Mouse (Mus musculus) heart, embryonic 13.5 days (tissue): ENCODE data around the gene Rubcnl. TPM values are rescaled to one million over a fixed set of nuclear protein-coding genes. Genes with fewer than 3 reads are reported as not detected.

ENCODE experiments used
- ATAC-seq: fragments of 200-750 bp; cut with Nextera tagmentation; 2 replicates; pipeline ENCODE4 v1.8.0; 2017; ENCODE audit warnings: moderate TSS enrichment; ENCODE audit not compliant: insufficient number of reproducible peaks, low FRiP score, low TSS enrichment; ENCODE audit errors: extremely low read depth
- H3K27ac ChIP-seq: fragments of 300-500 bp; sonication (generic); replicated peaks from 2 replicates; pipeline ENCODE4 v1.5.1; 2015; ENCODE audit warnings: moderate library complexity, mild to moderate bottlenecking, inconsistent platforms
- H3K27me3 ChIP-seq: fragments of 300-500 bp; sonication (generic); replicated peaks from 2 replicates; pipeline ENCODE4 v1.6.1; 2015; ENCODE audit warnings: mild to moderate bottlenecking, inconsistent platforms
- H3K36me3 ChIP-seq: fragments of 300-500 bp; sonication (generic); 2 replicates; pipeline ENCODE4 v1.6.1; 2015; ENCODE audit warnings: mild to moderate bottlenecking, inconsistent platforms
- H3K4me1 ChIP-seq: fragments of 300-500 bp; sonication (generic); 2 replicates; pipeline ENCODE4 v1.6.1; 2015; ENCODE audit warnings: inconsistent platforms
- H3K4me2 ChIP-seq: fragments of 300-500 bp; sonication (generic); 2 replicates; pipeline ENCODE4 v1.6.1; 2015; ENCODE audit warnings: inconsistent platforms, mild to moderate bottlenecking, moderate library complexity
- H3K4me3 ChIP-seq: fragments of 300-500 bp; sonication (generic); 2 replicates; pipeline ENCODE4 v1.5.1; 2015; ENCODE audit warnings: moderate library complexity, mild to moderate bottlenecking, inconsistent platforms
- H3K9ac ChIP-seq: fragments of 300-500 bp; sonication (generic); 2 replicates; pipeline ENCODE4 v1.6.1; 2015; ENCODE audit warnings: inconsistent platforms, mild to moderate bottlenecking, moderate library complexity
- H3K9me3 ChIP-seq: fragments of 300-500 bp; sonication (generic); 2 replicates; pipeline ENCODE4 v1.6.1; 2016; ENCODE audit warnings: inconsistent platforms
- WGBS: fragments of 180-500 bp; shearing (Covaris S2); methylation state at CpG from one replicate; pipeline ENCODE4 v1.1.7; 2015; ENCODE audit warnings: mixed read lengths; 5-methylcytosine and 5-hydroxymethylcytosine counted together
- polyA plus RNA-seq: library from polyadenylated mRNA; unstranded; fragments of >200 nt; fragmentation: Nextera tagmentation; extraction: Ambion mirVana; gene quantifications from 2 replicates; pipeline ENCODE4 v1.2.1, GENCODE M21; 2015

Gene Rubcnl
- polyA plus RNA-seq, 1 experiment from 2014 or later = 1.2 TPM

GRCm38 (mm10) chr14:74989909-74990308 is 25.9 kb upstream of the Rubcnl start:
- 80% methylated on average over 4 of the region's 4 CpGs for WGBS
- no peaks in the 10 kb centered on the region for H3K9me3 ChIP-seq
- H3K4me3 ChIP-seq = no peak overlapping the region
- H3K4me2 ChIP-seq = no peak overlapping the region
- H3K36me3 ChIP-seq = no peaks in the 10 kb centered on the region
- H3K4me1 ChIP-seq = no peaks in the 10 kb centered on the region; the same call in 1 of the 2 replicates
- no peak overlapping the region for H3K27ac ChIP-seq
- no peak for ATAC-seq
- H3K9ac ChIP-seq = no peak overlapping the region
- H3K27me3 ChIP-seq = no peaks in the 10 kb centered on the region

GRCm38 (mm10) chr14:74990504-74990903 is 25.3 kb upstream of the Rubcnl start:
- no peak overlapping the region for H3K4me2 ChIP-seq
- ATAC-seq = no peak
- H3K27ac ChIP-seq = no peak overlapping the region
- no peak overlapping the region for H3K4me3 ChIP-seq
- H3K27me3 ChIP-seq = no peaks in the 10 kb centered on the region
- H3K4me1 ChIP-seq = no peaks in the 10 kb centered on the region; the same call in 1 of the 2 replicates
- H3K9me3 ChIP-seq = no peaks in the 10 kb centered on the region
- H3K9ac ChIP-seq = no peak overlapping the region
- no peaks in the 10 kb centered on the region for H3K36me3 ChIP-seq
- WGBS = 4% methylated on average over 1 of the region's 1 CpGs

- no peaks in the 10 kb centered on the region for H3K27me3 ChIP-seq
- 57% methylated on average over 3 of the region's 3 CpGs for WGBS
- H3K4me2 ChIP-seq = no peak overlapping the region
- ATAC-seq = no peak
- H3K4me3 ChIP-seq = no peak overlapping the region
- no peak overlapping the region for H3K27ac ChIP-seq
- H3K9me3 ChIP-seq = no peaks in the 10 kb centered on the region
- peaks cover 7% of the 10 kb centered on the region; the same call in 1 of the 2 replicates for H3K4me1 ChIP-seq
- no peaks in the 10 kb centered on the region for H3K36me3 ChIP-seq
- H3K9ac ChIP-seq = no peak overlapping the region
These were observed 19.3 kb upstream of the Rubcnl start for GRCm38 (mm10) chr14:74996556-74996955.

- WGBS = 84% methylated on average over 2 of the region's 2 CpGs
- ATAC-seq = no peak
These were observed 18.8 kb upstream of the Rubcnl start for GRCm38 (mm10) chr14:74997041-74997440.

GRCm38 (mm10) chr14:75001364-75001763 is 14.5 kb upstream of the Rubcnl start:
- Histone ChIP-seq H3K36me3 (no peaks in the 10 kb centered on the region), H3K4me3 (no peak overlapping the region), H3K4me2 (no peak overlapping the region), H3K9me3 (no peaks in the 10 kb centered on the region), H3K27ac (no peak overlapping the region), H3K27me3 (no peaks in the 10 kb centered on the region), H3K4me1 (peaks cover 14% of the 10 kb centered on the region), H3K9ac (no peak overlapping the region)
- WGBS = 72% methylated on average over 6 of the region's 6 CpGs
- no peak for ATAC-seq

More at GRCm38 (mm10) chr14:74997041-74997440, 18.8 kb upstream of the Rubcnl start:
- Histone ChIP-seq H3K4me3 (no peak overlapping the region), H3K9me3 (no peaks in the 10 kb centered on the region), H3K27ac (no peak overlapping the region), H3K9ac (no peak overlapping the region), H3K36me3 (no peaks in the 10 kb centered on the region), H3K4me1 (peaks cover 7% of the 10 kb centered on the region; the same call in 1 of the 2 replicates), H3K4me2 (no peak overlapping the region), H3K27me3 (no peaks in the 10 kb centered on the region)

- H3K4me2 ChIP-seq = no peak overlapping the region
- H3K9me3 ChIP-seq = no peaks in the 10 kb centered on the region
- no peaks in the 10 kb centered on the region for H3K27me3 ChIP-seq
- no peak overlapping the region for H3K27ac ChIP-seq
- no peak overlapping the region for H3K9ac ChIP-seq
- peaks cover 7% of the 10 kb centered on the region for H3K4me1 ChIP-seq
- H3K36me3 ChIP-seq = no peaks in the 10 kb centered on the region
- no peak for ATAC-seq
- no peak overlapping the region for H3K4me3 ChIP-seq
- WGBS = 66% methylated on average over 3 of the region's 3 CpGs
These were observed 12.5 kb upstream of the Rubcnl start for GRCm38 (mm10) chr14:75003356-75003755.

- Histone ChIP-seq H3K9me3 (no peaks in the 10 kb centered on the region), H3K27me3 (no peaks in the 10 kb centered on the region), H3K4me1 (peaks cover 8% of the 10 kb centered on the region), H3K36me3 (no peaks in the 10 kb centered on the region), H3K9ac (no peak overlapping the region), H3K27ac (peak overlapping the region; percentile 14; the same call in 1 of the 2 replicates), H3K4me2 (no peak overlapping the region), H3K4me3 (no peak overlapping the region)
- ATAC-seq = no peak
- 77% methylated on average over 2 of the region's 2 CpGs for WGBS
These were observed 10.2 kb upstream of the Rubcnl start for GRCm38 (mm10) chr14:75005478-75006199.

- no peak for ATAC-seq
- WGBS = 52% methylated on average over 4 of the region's 4 CpGs
- Histone ChIP-seq H3K27ac (no peak overlapping the region), H3K27me3 (no peaks in the 10 kb centered on the region), H3K36me3 (no peaks in the 10 kb centered on the region), H3K4me1 (peaks cover 20% of the 10 kb centered on the region), H3K9me3 (no peaks in the 10 kb centered on the region), H3K4me3 (no peak overlapping the region), H3K4me2 (no peak overlapping the region), H3K9ac (no peak overlapping the region)
These were observed 5.5 kb upstream of the Rubcnl start for GRCm38 (mm10) chr14:75010346-75010745.

- ATAC-seq = no peak
These were observed 4.7 kb upstream of the Rubcnl start for GRCm38 (mm10) chr14:75010986-75011655.

GRCm38 (mm10) chr14:75016715-75017020 is 841 bp downstream of the Rubcnl start:
- Histone ChIP-seq H3K27ac (no peak overlapping the region), H3K36me3 (no peaks in the 10 kb centered on the region), H3K4me2 (peak overlapping the region; percentile 94), H3K4me1 (peaks cover 36% of the 10 kb centered on the region), H3K4me3 (peak overlapping the region; percentile 67), H3K27me3 (no peaks in the 10 kb centered on the region), H3K9me3 (no peaks in the 10 kb centered on the region), H3K9ac (peak overlapping the region; percentile 85)
- no peak for ATAC-seq
- 71% methylated on average over 9 of the region's 9 CpGs for WGBS

More at GRCm38 (mm10) chr14:75010986-75011655, 4.7 kb upstream of the Rubcnl start:
- Histone ChIP-seq H3K27me3 (no peaks in the 10 kb centered on the region), H3K4me2 (no peak overlapping the region), H3K27ac (no peak overlapping the region), H3K4me3 (no peak overlapping the region), H3K36me3 (no peaks in the 10 kb centered on the region), H3K4me1 (peaks cover 13% of the 10 kb centered on the region), H3K9me3 (no peaks in the 10 kb centered on the region), H3K9ac (no peak overlapping the region)
- 22% methylated on average over 8 of the region's 8 CpGs for WGBS

GRCm38 (mm10) chr14:75017277-75017676 is 1.4 kb downstream of the Rubcnl start:
- Histone ChIP-seq H3K9ac (no peak overlapping the region), H3K4me2 (no peak overlapping the region), H3K4me3 (no peak overlapping the region), H3K4me1 (peaks cover 34% of the 10 kb centered on the region), H3K27me3 (no peaks in the 10 kb centered on the region), H3K9me3 (no peaks in the 10 kb centered on the region), H3K27ac (no peak overlapping the region), H3K36me3 (no peaks in the 10 kb centered on the region)
- 86% methylated on average over 7 of the region's 7 CpGs for WGBS
- no peak for ATAC-seq
